Mouse (Mus musculus) myocyte (in vitro differentiated cells): ENCODE results near the gene Ccng1.

ENCODE experiments used
- E2F4 ChIP-seq: IDR thresholded peaks from one replicate; pipeline ENCODE4 v1.6.1; 2011; ENCODE audit warnings: mild to moderate bottlenecking, control low read depth, moderate library complexity; ENCODE audit not compliant: insufficient read depth
- MAX ChIP-seq: IDR thresholded peaks from one replicate; pipeline ENCODE4 v1.6.1; 2011; ENCODE audit warnings: low read depth, mild to moderate bottlenecking, control low read depth
- MYOD1 ChIP-seq, 3 experiments: IDR thresholded peaks; one replicate each; pipeline ENCODE4 v1.6.1; 2011; ENCODE audit warnings: control low read depth in 2 of 3, low read depth in 2 of 3, mild to moderate bottlenecking in 2 of 3, moderate library complexity in 1 of 3; ENCODE audit not compliant: insufficient read length in 2 of 3, control insufficient read depth in 1 of 3
- MYOG ChIP-seq, 3 experiments: IDR thresholded peaks; one replicate each; pipeline ENCODE4 v1.6.1; 2011; ENCODE audit warnings: control low read depth in 2 of 3, low read depth in 2 of 3, mild to moderate bottlenecking in 2 of 3; ENCODE audit not compliant: insufficient read length in 2 of 3, control insufficient read depth in 1 of 3, insufficient read depth in 1 of 3
- POLR2A ChIP-seq: IDR thresholded peaks from one replicate; pipeline ENCODE4 v1.6.1; 2011; ENCODE audit warnings: low read depth, mild to moderate bottlenecking, control low read depth, moderate library complexity; ENCODE audit not compliant: insufficient read length
- POLR2AphosphoS2 ChIP-seq: IDR thresholded peaks from one replicate; pipeline ENCODE4 v1.6.1; 2011; ENCODE audit warnings: low read depth, control low read depth; ENCODE audit not compliant: insufficient read length
- SRF ChIP-seq: IDR thresholded peaks from one replicate; pipeline ENCODE4 v1.6.1; 2011; ENCODE audit warnings: low read depth; ENCODE audit not compliant: control insufficient read depth, insufficient read length
- TCF12 ChIP-seq: IDR thresholded peaks from one replicate; pipeline ENCODE4 v1.6.1; 2011; ENCODE audit warnings: mild to moderate bottlenecking, control low read depth; ENCODE audit not compliant: poor library complexity, insufficient read depth, severe bottlenecking
- USF1 ChIP-seq: IDR thresholded peaks from one replicate; pipeline ENCODE4 v1.6.1; 2011; ENCODE audit warnings: low read depth, mild to moderate bottlenecking, control low read depth, moderate library complexity

- TF ChIP-seq E2F4 = no peak
- TF ChIP-seq POLR2A = no peak
- TF ChIP-seq SRF = no peak
- TF ChIP-seq USF1 = no peak
- TF ChIP-seq MAX = no peak
- no peak for TF ChIP-seq MYOD1 (IDR thresholded peaks at IDR 0.05; ENCODE audit: control insufficient read depth in 1 of 3, insufficient read length in 2 of 3, low read depth in 2 of 3)
- TF ChIP-seq POLR2AphosphoS2 = no peak
- TF ChIP-seq MYOG (IDR thresholded peaks at IDR 0.05; ENCODE audit: control insufficient read depth in 1 of 3, insufficient read depth in 1 of 3, insufficient read length in 2 of 3, low read depth in 2 of 3) = no peak
- TF ChIP-seq TCF12 = no peak
These were observed 34.6 kb upstream of the Ccng1 start for GRCm38 (mm10) chr11:40789701-40790100.
